18 mouse cellular contexts compared by ENCODE assay signal in genomic region chr2:30700890-30701289, GRCm38 (mm10).
DNase-seq lines count a peak whose midpoint lies in the region; ATAC-seq and TF ChIP-seq lines count a peak whose summit lies in the region.
"Had no signal": no experiment of that assay in that cellular context is flagged by ENCODE, and none has a peak within 500 bp of the region (broad histone marks: within the 10 kb centered on the region; RNA-seq: fewer than 3 reads in every experiment).

No protein-coding gene starts in this region.

- no peak for ATAC-seq in kidney, embryonic 15.5 days (replicated peaks; ENCODE audit: low FRiP score)
- ATAC-seq in midbrain, embryonic 14.5 days (ENCODE audit: low FRiP score, low TSS enrichment): no peak
- no peak for ATAC-seq in limb, embryonic 12.5 days (ENCODE audit: insufficient number of reproducible peaks, insufficient read depth, low FRiP score, low TSS enrichment, low read depth)
- ATAC-seq: forebrain, embryonic 13.5 days; intestine, postnatal 0 days; midbrain, embryonic 15.5 days had no signal

- TF ChIP-seq CTCF in heart, adult 2 months (IDR thresholded peaks at IDR 0.05): no peak

- H3K4me2 ChIP-seq in kidney, embryonic 15.5 days: no peak overlapping the region
- no peak overlapping the region for H3K4me2 ChIP-seq in midbrain, embryonic 14.5 days (ENCODE audit: low read length)
- H3K4me2 ChIP-seq in limb, embryonic 12.5 days: no peak overlapping the region
- H3K4me2 ChIP-seq: embryonic facial prominence, embryonic 15.5 days; hindbrain, embryonic 15.5 days; limb, embryonic 13.5 days had no signal

- no peak overlapping the region for H3K4me3 ChIP-seq in heart, adult 2 months
- no peak overlapping the region for H3K4me3 ChIP-seq in kidney, embryonic 15.5 days (replicated peaks)
- no peak overlapping the region for H3K4me3 ChIP-seq in midbrain, embryonic 10.5 days
- no peak overlapping the region for H3K4me3 ChIP-seq in midbrain, embryonic 14.5 days (replicated peaks; ENCODE audit: low read depth, low read length)
- no peak overlapping the region for H3K4me3 ChIP-seq in limb, embryonic 12.5 days (replicated peaks)
- H3K4me3 ChIP-seq: embryonic facial prominence, embryonic 15.5 days; forebrain, embryonic 13.5 days; hindbrain, embryonic 15.5 days; limb, embryonic 13.5 days; midbrain, embryonic 15.5 days had no signal

- peak overlapping the region; percentile 11 for H3K27ac ChIP-seq in heart, adult 2 months
- H3K27ac ChIP-seq in kidney, embryonic 15.5 days: peak overlapping the region; percentile 82
- H3K27ac ChIP-seq in midbrain, embryonic 10.5 days (replicated peaks): peak overlapping the region; percentile 87
- no peak overlapping the region for H3K27ac ChIP-seq in midbrain, embryonic 14.5 days (replicated peaks; ENCODE audit: low read depth, low read length)
- peak overlapping the region; percentile 84; the same call in 1 of the 2 replicates for H3K27ac ChIP-seq in limb, embryonic 12.5 days

- TF ChIP-seq POLR2A in heart, adult 2 months (IDR thresholded peaks at IDR 0.05; ENCODE audit: insufficient read depth, low read depth, low read length): no peak

- intact Hi-C loops in heart, adult 2 months (cut with DNase I): no loop called here

- no peak for TF ChIP-seq EP300 in heart, adult 2 months (IDR thresholded peaks at IDR 0.05; ENCODE audit: insufficient read depth, low read depth, low read length)

- H3K79me2 ChIP-seq in heart, adult 2 months (replicated peaks; ENCODE audit: control insufficient read depth, insufficient read depth, low read length): no peaks in the 10 kb centered on the region

- no peak overlapping the region for H3K9ac ChIP-seq in heart, adult 2 months (ENCODE audit: low read depth, low read length)
- H3K9ac ChIP-seq in kidney, embryonic 15.5 days: no peak overlapping the region
- H3K9ac ChIP-seq in midbrain, embryonic 14.5 days (replicated peaks; ENCODE audit: low read length): no peak overlapping the region
- H3K9ac ChIP-seq in limb, embryonic 12.5 days (replicated peaks): no peak overlapping the region
- H3K9ac ChIP-seq: embryonic facial prominence, embryonic 15.5 days; hindbrain, embryonic 15.5 days; lung, embryonic 14.5 days; midbrain, embryonic 15.5 days had no signal

- no peaks in the 10 kb centered on the region for H3K27me3 ChIP-seq in heart, adult 2 months (ENCODE audit: control insufficient read depth, insufficient read depth, low read length)
- H3K27me3 ChIP-seq in kidney, embryonic 15.5 days: no peaks in the 10 kb centered on the region
- H3K27me3 ChIP-seq in midbrain, embryonic 10.5 days (ENCODE audit: low read depth, poor library complexity, severe bottlenecking): no peaks in the 10 kb centered on the region
- H3K27me3 ChIP-seq in midbrain, embryonic 14.5 days (ENCODE audit: control insufficient read depth, insufficient read depth, low read length): no peaks in the 10 kb centered on the region
- no peaks in the 10 kb centered on the region for H3K27me3 ChIP-seq in limb, embryonic 12.5 days
- H3K27me3 ChIP-seq: embryonic facial prominence, embryonic 15.5 days; forebrain, embryonic 13.5 days; hindbrain, embryonic 15.5 days; limb, embryonic 13.5 days; midbrain, embryonic 15.5 days had no signal

- H3K9me3 ChIP-seq in kidney, embryonic 15.5 days (replicated peaks): no peaks in the 10 kb centered on the region
- H3K9me3 ChIP-seq in midbrain, embryonic 10.5 days (replicated peaks): peaks cover 9% of the 10 kb centered on the region
- no peaks in the 10 kb centered on the region for H3K9me3 ChIP-seq in midbrain, embryonic 14.5 days (ENCODE audit: control insufficient read depth, low read length)
- peaks cover 6% of the 10 kb centered on the region; the same call in 1 of the 2 replicates for H3K9me3 ChIP-seq in limb, embryonic 12.5 days
- H3K9me3 ChIP-seq: embryonic facial prominence, embryonic 15.5 days; forebrain, embryonic 13.5 days; hindbrain, embryonic 15.5 days; limb, embryonic 13.5 days; midbrain, embryonic 15.5 days had no signal

- H3K4me1 ChIP-seq in heart, adult 2 months (ENCODE audit: control insufficient read depth, insufficient read depth, low read length): peaks cover 8% of the 10 kb centered on the region
- peaks cover 51% of the 10 kb centered on the region for H3K4me1 ChIP-seq in kidney, embryonic 15.5 days
- peaks cover 79% of the 10 kb centered on the region for H3K4me1 ChIP-seq in midbrain, embryonic 10.5 days
- peaks cover 34% of the 10 kb centered on the region for H3K4me1 ChIP-seq in midbrain, embryonic 14.5 days (ENCODE audit: control insufficient read depth, insufficient read depth, low read length)
- H3K4me1 ChIP-seq in limb, embryonic 12.5 days (replicated peaks): peaks cover 28% of the 10 kb centered on the region

- 93% methylated on average over 2 of the region's 2 CpGs for WGBS in heart, adult 2 months
- 87% methylated on average over 2 of the region's 2 CpGs for WGBS in kidney, embryonic 15.5 days
- 86% methylated on average over 2 of the region's 2 CpGs for WGBS in midbrain, embryonic 10.5 days
- WGBS in midbrain, embryonic 14.5 days: 96% methylated on average over 2 of the region's 2 CpGs
- WGBS in limb, embryonic 12.5 days: 91% methylated on average over 2 of the region's 2 CpGs

- no peak for DNase-seq in heart, adult 2 months
- DNase-seq in heart, adult 18-20 months: no peak
- DNase-seq in kidney, adult 18-20 months: no peak
- DNase-seq in midbrain, embryonic 10.5 days (ENCODE audit: low spot score): no peak
- DNase-seq in midbrain, embryonic 14.5 days: no peak
- DNase-seq in layer of hippocampus, postnatal 14 days (ENCODE audit: low spot score in 2 of 2): no peak
- DNase-seq: gastrocnemius, postnatal 10 days; lung, embryonic 14.5 days; lung, postnatal 4 days; thymus, adult 18-20 months had no signal

- no peaks in the 10 kb centered on the region for H3K36me3 ChIP-seq in heart, adult 2 months (ENCODE audit: control insufficient read depth, insufficient read depth, low read length)
- no peaks in the 10 kb centered on the region for H3K36me3 ChIP-seq in kidney, embryonic 15.5 days
- H3K36me3 ChIP-seq in midbrain, embryonic 10.5 days: peaks cover 7% of the 10 kb centered on the region; the same call in 1 of the 2 replicates
- no peaks in the 10 kb centered on the region for H3K36me3 ChIP-seq in midbrain, embryonic 14.5 days (ENCODE audit: control insufficient read depth, insufficient read depth, low read length)
- no peaks in the 10 kb centered on the region for H3K36me3 ChIP-seq in limb, embryonic 12.5 days
- H3K36me3 ChIP-seq: embryonic facial prominence, embryonic 15.5 days; hindbrain, embryonic 15.5 days; limb, embryonic 13.5 days; midbrain, embryonic 15.5 days had no signal
